Mouse (Mus musculus) liver, embryonic 13.5 days (tissue): ENCODE results near the gene Pan3. TPM values are rescaled to one million over a fixed set of nuclear protein-coding genes. Genes with fewer than 3 reads are reported as not detected.
A peak's percentile ranks its signal among the peaks of the same experiment; 100 is the strongest.

Experiments used
- ATAC-seq: fragments of 200-750 bp; cut with Nextera tagmentation; 2 replicates; pipeline ENCODE4 v1.8.0; 2017; ENCODE audit warnings: low read depth, mild to moderate bottlenecking, moderate number of reproducible peaks, moderate library complexity
- DNase-seq: peaks from one replicate; pipeline ENCODE4 v3.0.0; 2022
- H3K27ac ChIP-seq: fragments of 300-500 bp; sonication (generic); 2 replicates; pipeline ENCODE4 v1.5.1; 2015; ENCODE audit warnings: moderate library complexity, mild to moderate bottlenecking, inconsistent platforms
- H3K27me3 ChIP-seq: fragments of 300-500 bp; sonication (generic); 2 replicates; pipeline ENCODE4 v1.6.1; 2015; ENCODE audit warnings: mild to moderate bottlenecking, inconsistent platforms
- H3K36me3 ChIP-seq: fragments of 300-500 bp; sonication (generic); 2 replicates; pipeline ENCODE4 v1.6.1; 2015; ENCODE audit warnings: mild to moderate bottlenecking, inconsistent platforms
- H3K4me1 ChIP-seq: fragments of 300-500 bp; sonication (generic); replicated peaks from 2 replicates; pipeline ENCODE4 v1.6.1; 2015; ENCODE audit warnings: inconsistent platforms
- H3K4me2 ChIP-seq: fragments of 300-500 bp; sonication (generic); 2 replicates; pipeline ENCODE4 v1.6.1; 2015; ENCODE audit warnings: inconsistent platforms, mild to moderate bottlenecking, moderate library complexity
- H3K4me3 ChIP-seq: fragments of 300-500 bp; sonication (generic); replicated peaks from 2 replicates; pipeline ENCODE4 v1.5.1; 2015; ENCODE audit warnings: mild to moderate bottlenecking, inconsistent platforms
- H3K9ac ChIP-seq: fragments of 300-500 bp; sonication (generic); 2 replicates; pipeline ENCODE4 v1.6.1; 2015; ENCODE audit warnings: mild to moderate bottlenecking, inconsistent platforms
- H3K9me3 ChIP-seq: fragments of 300-500 bp; sonication (generic); replicated peaks from 2 replicates; pipeline ENCODE4 v1.6.1; 2016; ENCODE audit warnings: inconsistent platforms
- WGBS: fragments of 180-500 bp; shearing (Covaris S2); methylation state at CpG from one replicate; pipeline ENCODE4 v1.1.7; 2015; ENCODE audit not compliant: insufficient replicate concordance; 5-methylcytosine and 5-hydroxymethylcytosine counted together
- polyA plus RNA-seq: library from polyadenylated mRNA; unstranded; fragments of >200 nt; fragmentation: Nextera tagmentation; extraction: Ambion mirVana; gene quantifications from 2 replicates; pipeline ENCODE4 v1.2.1, GENCODE M21; 2015

Pan3 gene
- 39.0 and 39.3 TPM in 2 replicates for polyA plus RNA-seq

GRCm38 (mm10) chr5:147429535-147430305 lies at the start of gene Pan3:
Gene Pan3 (plus strand): TSS chr5:147430161.
- Histone ChIP-seq H3K4me1 (peaks cover 58% of the 10 kb centered on the region), H3K27me3 (no peaks in the 10 kb centered on the region)

GRCm38 (mm10) chr5:147381396-147381795 lies 48.6 kb upstream of the Pan3 start:
- Histone ChIP-seq H3K4me3 (no peak overlapping the region), H3K9ac (no peak overlapping the region), H3K9me3 (no peaks in the 10 kb centered on the region), H3K27me3 (no peaks in the 10 kb centered on the region), H3K4me2 (no peak overlapping the region), H3K27ac (no peak overlapping the region), H3K4me1 (peaks cover 4% of the 10 kb centered on the region; the same call in 1 of the 2 replicates), H3K36me3 (no peaks in the 10 kb centered on the region)
- WGBS, result 74% methylated on average over 10 of the region's 10 CpGs
- DNase-seq (no peak), ATAC-seq (no peak)

More at GRCm38 (mm10) chr5:147429535-147430305, at the start of gene Pan3:
- Histone ChIP-seq H3K4me2 (peak within 1 kb of the TSS; percentile 83), H3K9ac (peak within 1 kb of the TSS; percentile 99), H3K9me3 (no peaks in the 10 kb centered on the region), H3K27ac (peak within 1 kb of the TSS; percentile 99), H3K36me3 (peaks cover 3% of the 10 kb centered on the region; the same call in 1 of the 2 replicates), H3K4me3 (peak within 1 kb of the TSS; percentile 99)
- WGBS, result under 1% methylated on average over 50 of the region's 51 CpGs
- DNase-seq (peak; percentile 94), ATAC-seq (peak; percentile 90)

GRCm38 (mm10) chr5:147386865-147387264 lies 43.1 kb upstream of the Pan3 start:
- Histone ChIP-seq H3K4me2 (peak overlapping the region; percentile 14; the same call in 1 of the 2 replicates), H3K4me3 (no peak overlapping the region), H3K27ac (peak overlapping the region; percentile 29), H3K4me1 (peaks cover 47% of the 10 kb centered on the region), H3K27me3 (no peaks in the 10 kb centered on the region), H3K36me3 (no peaks in the 10 kb centered on the region), H3K9ac (no peak overlapping the region), H3K9me3 (no peaks in the 10 kb centered on the region)
- ATAC-seq (peak; percentile 53), DNase-seq (no peak)
- WGBS, result 59% methylated on average over 13 of the region's 13 CpGs

- Histone ChIP-seq H3K27me3 (no peaks in the 10 kb centered on the region), H3K4me1 (peaks cover 47% of the 10 kb centered on the region), H3K9ac (peak overlapping the region; percentile 22; the same call in 1 of the 2 replicates), H3K27ac (peak overlapping the region; percentile 72), H3K9me3 (no peaks in the 10 kb centered on the region), H3K36me3 (no peaks in the 10 kb centered on the region), H3K4me3 (no peak overlapping the region), H3K4me2 (peak overlapping the region; percentile 49)
- peak; percentile 70 for DNase-seq
- peak; percentile 92 for ATAC-seq
- WGBS, result 24% methylated on average over 9 of the region's 9 CpGs
These were observed 41.5 kb upstream of the Pan3 start for GRCm38 (mm10) chr5:147388376-147389008.

- H3K36me3 ChIP-seq, result no peaks in the 10 kb centered on the region
- peak overlapping the region; percentile 22; the same call in 1 of the 2 replicates for H3K9ac ChIP-seq
- peak overlapping the region; percentile 66 for H3K27ac ChIP-seq
- DNase-seq (no peak), ATAC-seq (no peak)
- no peak overlapping the region for H3K4me3 ChIP-seq
- H3K4me2 ChIP-seq, result peak overlapping the region; percentile 49; the same call in 1 of the 2 replicates
- 49% methylated on average over 5 of the region's 5 CpGs for WGBS
- H3K4me1 ChIP-seq, result peaks cover 47% of the 10 kb centered on the region
- H3K9me3 ChIP-seq, result no peaks in the 10 kb centered on the region
- H3K27me3 ChIP-seq, result no peaks in the 10 kb centered on the region
These were observed 40.9 kb upstream of the Pan3 start for GRCm38 (mm10) chr5:147389052-147389451.

GRCm38 (mm10) chr5:147390772-147391171 lies 39.2 kb upstream of the Pan3 start:
- Histone ChIP-seq H3K9ac (no peak overlapping the region), H3K27ac (no peak overlapping the region), H3K4me1 (peaks cover 47% of the 10 kb centered on the region), H3K4me3 (no peak overlapping the region), H3K9me3 (no peaks in the 10 kb centered on the region; the same call in 1 of the 2 replicates), H3K27me3 (no peaks in the 10 kb centered on the region), H3K36me3 (no peaks in the 10 kb centered on the region), H3K4me2 (no peak overlapping the region)
- WGBS, result 26% methylated on average over 2 of the region's 2 CpGs
- ATAC-seq, result no peak
- no peak for DNase-seq

- no peak for ATAC-seq
- H3K27ac ChIP-seq, result no peak overlapping the region; the same call in 1 of the 2 replicates
- WGBS, result 33% methylated on average over 12 of the region's 12 CpGs
These were observed 37.2 kb upstream of the Pan3 start for GRCm38 (mm10) chr5:147392667-147393213.

GRCm38 (mm10) chr5:147395050-147395449 lies 34.9 kb upstream of the Pan3 start:
- H3K27ac ChIP-seq, result no peak overlapping the region
- H3K9me3 ChIP-seq, result no peaks in the 10 kb centered on the region; the same call in 1 of the 2 replicates
- WGBS, result 16% methylated on average over 1 of the region's 1 CpGs
- H3K36me3 ChIP-seq, result no peaks in the 10 kb centered on the region
- H3K4me3 ChIP-seq, result no peak overlapping the region
- ATAC-seq (no peak), DNase-seq (no peak)
- peaks cover 28% of the 10 kb centered on the region for H3K27me3 ChIP-seq
- no peak overlapping the region for H3K4me2 ChIP-seq
- peaks cover 9% of the 10 kb centered on the region for H3K4me1 ChIP-seq
- H3K9ac ChIP-seq, result no peak overlapping the region

More at GRCm38 (mm10) chr5:147392667-147393213, 37.2 kb upstream of the Pan3 start:
- DNase-seq, result no peak
- no peak overlapping the region for H3K9ac ChIP-seq
- no peak overlapping the region for H3K4me2 ChIP-seq
- H3K4me3 ChIP-seq, result no peak overlapping the region
- H3K9me3 ChIP-seq, result no peaks in the 10 kb centered on the region; the same call in 1 of the 2 replicates
- H3K4me1 ChIP-seq, result peaks cover 32% of the 10 kb centered on the region
- H3K36me3 ChIP-seq, result no peaks in the 10 kb centered on the region
- H3K27me3 ChIP-seq, result peaks cover 5% of the 10 kb centered on the region

GRCm38 (mm10) chr5:147399843-147400504 lies 30.0 kb upstream of the Pan3 start, which contains the start of gene Flt3:
Gene Flt3 (minus strand): TSS chr5:147400489.
- Histone ChIP-seq H3K27me3 (peaks cover 51% of the 10 kb centered on the region), H3K4me3 (peak within 1 kb of the TSS; percentile 40), H3K4me1 (peaks cover 7% of the 10 kb centered on the region; the same call in 1 of the 2 replicates), H3K9ac (no peak within 1 kb of the TSS), H3K36me3 (no peaks in the 10 kb centered on the region), H3K27ac (no peak within 1 kb of the TSS), H3K4me2 (peak within 1 kb of the TSS; percentile 51), H3K9me3 (no peaks in the 10 kb centered on the region; the same call in 1 of the 2 replicates)
- ATAC-seq, result peak; percentile 60
- peak; percentile 14 for DNase-seq
- WGBS, result 2% methylated on average over 56 of the region's 56 CpGs

GRCm38 (mm10) chr5:147400505-147400979 lies 29.4 kb upstream of the Pan3 start:
- Histone ChIP-seq H3K27ac (no peak overlapping the region), H3K9ac (no peak overlapping the region)
- ATAC-seq, result no peak

More at GRCm38 (mm10) chr5:147400505-147400979, 29.4 kb upstream of the Pan3 start:
- H3K4me1 ChIP-seq, result peaks cover 7% of the 10 kb centered on the region; the same call in 1 of the 2 replicates
- WGBS, result 5% methylated on average over 17 of the region's 17 CpGs
- H3K36me3 ChIP-seq, result no peaks in the 10 kb centered on the region
- peak overlapping the region; percentile 51 for H3K4me2 ChIP-seq
- H3K4me3 ChIP-seq, result peak overlapping the region; percentile 40
- no peaks in the 10 kb centered on the region for H3K9me3 ChIP-seq
- peaks cover 51% of the 10 kb centered on the region for H3K27me3 ChIP-seq
- no peak for DNase-seq
